Mouse (Mus musculus): ENCODE data around the gene Zfp219.
A peak's percentile ranks its signal among the peaks of the same experiment; 100 is the strongest.
"Not testable (repeated sequence)": the region's sequence is repeated elsewhere in the genome, so short reads cannot be mapped to it uniquely, and the experiment has no call there.

Zfp219 gene

DNA sequence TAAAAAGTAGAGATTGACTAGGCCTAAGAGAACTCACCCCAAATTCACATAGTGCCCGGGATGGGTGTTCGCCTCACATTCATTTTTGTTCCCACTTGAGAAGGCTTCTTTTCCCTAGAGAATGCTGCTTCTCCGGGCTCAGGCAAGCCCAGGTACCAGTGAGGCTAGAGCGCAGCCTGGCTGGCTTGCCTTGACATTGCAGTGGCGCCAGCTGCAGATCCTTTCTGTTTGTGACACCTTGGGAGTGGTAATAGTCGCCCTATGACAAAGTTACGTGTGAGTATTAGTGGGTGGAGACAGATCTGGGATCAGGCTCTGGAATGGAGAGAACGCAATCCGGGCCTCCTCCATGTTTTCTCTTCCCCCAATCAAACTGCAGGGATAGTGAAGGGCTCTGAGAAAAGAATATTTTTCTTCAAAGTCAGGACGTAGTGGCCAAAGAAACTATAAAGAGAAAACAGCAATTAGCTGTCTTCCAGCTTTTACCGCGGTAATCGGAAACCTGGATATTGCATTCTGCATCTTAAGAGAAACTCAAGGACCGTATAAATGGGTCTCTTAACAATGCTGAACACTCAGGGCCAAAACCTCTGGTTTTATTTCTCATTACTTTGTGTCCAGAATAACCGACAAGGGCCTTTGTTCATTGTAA is at the start of gene Zfp219:
TSS of gene Zfp219 (minus strand) at position 248 of the 652 bp plus-strand sequence.
- DNase-seq = peak; percentile 51

DNA sequence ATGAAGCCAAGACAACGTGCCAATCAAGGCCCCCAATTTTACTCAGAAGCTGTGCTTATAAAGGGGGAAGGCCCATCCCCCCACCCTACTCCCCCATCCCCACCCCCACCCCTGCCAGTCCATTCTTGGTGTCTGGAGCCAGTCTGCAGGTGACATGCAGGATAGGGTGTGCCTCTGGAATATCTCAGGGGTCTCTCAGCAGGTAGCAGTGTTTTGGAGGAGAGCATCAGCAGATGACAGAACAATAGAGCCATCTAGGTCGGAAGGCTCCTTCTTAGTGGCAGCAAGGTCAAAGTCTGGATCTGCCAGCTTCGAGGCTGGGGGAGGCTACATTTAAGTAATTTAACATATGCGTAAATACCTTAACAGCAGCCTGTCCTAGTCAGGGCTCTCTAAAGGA is 45.6 kb upstream of the Zfp219 start:
- DNase-seq = no peak

DNA sequence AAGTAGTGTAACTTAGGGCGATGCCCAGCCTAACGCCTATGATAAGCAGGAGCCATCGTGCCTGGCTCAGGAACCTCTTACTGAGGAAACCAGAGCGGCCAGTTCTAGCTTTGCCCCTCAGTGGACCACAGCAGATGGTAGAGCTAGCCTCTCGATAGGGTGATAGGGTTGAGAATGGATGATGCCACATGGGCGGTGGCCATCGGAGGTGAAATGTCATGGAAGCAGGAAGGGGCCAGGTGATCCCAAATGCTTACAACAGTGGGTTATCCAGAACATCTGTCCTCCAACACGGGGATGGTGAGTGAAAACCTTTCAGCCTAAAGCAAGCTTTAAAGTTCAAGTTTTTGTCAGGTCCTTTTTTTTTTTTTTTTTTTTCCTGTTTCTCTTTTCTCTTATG is 41.3 kb upstream of the Zfp219 start:
- no peak for DNase-seq

DNA sequence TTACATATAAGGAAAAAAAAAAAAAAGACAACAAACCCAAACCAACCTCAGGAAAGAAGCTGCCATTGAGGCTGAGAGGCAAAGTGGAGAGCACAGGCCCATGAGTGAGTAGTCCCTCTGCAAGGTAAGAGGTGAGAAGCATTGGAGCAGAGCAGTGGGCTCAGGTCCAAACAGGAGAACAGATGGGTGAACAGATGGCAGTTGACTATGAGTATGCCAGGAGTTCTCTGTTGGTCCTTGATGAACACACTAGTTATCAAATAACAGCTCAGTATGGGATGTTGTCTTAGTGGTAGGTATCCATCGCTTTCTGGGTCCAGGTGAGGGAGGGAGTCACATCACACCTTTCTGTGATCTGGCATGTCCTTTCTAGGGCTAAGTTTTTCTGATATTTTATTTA is 40.3 kb upstream of the Zfp219 start:
- no peak for DNase-seq

DNA sequence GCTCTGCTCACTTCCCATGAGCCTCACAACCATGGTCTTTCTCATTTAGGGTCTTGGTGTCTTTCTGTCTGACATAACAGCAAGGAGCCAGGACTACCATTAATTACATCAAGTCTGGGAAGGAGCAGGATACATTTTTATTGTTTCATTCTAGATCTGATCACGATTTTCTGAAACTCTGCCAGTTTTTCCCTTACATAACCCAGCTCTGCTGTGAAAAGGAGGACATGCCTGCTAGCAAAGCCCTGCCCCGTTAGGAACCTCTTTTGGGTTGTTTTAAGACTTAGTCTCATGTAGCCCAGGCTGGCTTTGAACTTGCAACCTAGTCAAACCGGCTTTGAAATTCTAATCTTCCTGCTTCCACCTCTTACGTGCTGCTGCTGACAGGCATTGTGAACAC is 39.4 kb upstream of the Zfp219 start:
- DNase-seq = no peak

DNA sequence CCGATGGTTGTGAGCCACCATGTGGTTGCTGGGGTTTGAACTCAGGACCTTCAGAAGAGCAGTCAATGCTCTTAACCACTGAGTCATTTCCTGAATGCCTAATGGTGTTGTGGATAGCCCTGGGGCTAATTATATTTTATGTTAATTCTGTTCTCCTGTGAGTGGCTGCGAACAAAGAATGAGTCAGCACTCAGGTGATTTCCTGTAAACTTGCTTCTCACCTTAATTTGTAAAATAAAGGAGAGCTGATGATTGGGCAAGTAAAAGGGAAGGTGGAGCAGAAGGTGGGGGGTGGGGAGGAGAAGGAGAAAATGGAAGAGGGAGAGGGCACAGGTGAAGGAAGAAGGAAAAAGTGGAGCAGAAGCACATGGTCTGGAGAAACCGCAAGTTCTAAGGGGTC is 32.2 kb upstream of the Zfp219 start:
- DNase-seq = not testable (repeated sequence)

DNA sequence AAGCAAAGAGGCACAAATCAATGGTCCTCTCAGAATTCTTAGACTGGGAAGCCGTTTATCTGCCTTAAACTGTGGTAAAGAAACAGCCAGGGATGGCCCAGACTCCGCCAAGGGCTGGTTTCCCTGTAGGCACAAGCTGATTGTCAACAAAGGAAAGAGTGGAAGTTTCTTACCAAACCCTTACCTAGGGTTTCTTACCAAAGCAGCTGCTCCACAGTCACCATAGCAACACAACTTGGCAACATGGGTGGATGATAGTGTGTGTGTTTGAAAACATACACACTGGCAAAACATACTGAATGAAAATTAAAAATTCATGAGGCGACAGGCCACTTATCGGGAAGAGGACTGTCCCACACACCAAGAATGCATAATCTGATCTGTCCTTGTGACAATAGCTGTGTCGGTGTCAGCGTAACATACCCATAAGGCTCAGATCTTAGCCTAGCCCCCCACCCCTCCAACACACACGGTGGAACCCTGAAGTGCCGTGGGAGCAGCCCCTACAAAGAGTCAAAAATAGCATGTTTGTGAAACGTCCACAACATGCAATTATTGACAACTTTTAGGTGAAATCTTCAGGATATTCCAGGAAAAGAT is 25.5 kb upstream of the Zfp219 start:
- no peak for DNase-seq

DNA sequence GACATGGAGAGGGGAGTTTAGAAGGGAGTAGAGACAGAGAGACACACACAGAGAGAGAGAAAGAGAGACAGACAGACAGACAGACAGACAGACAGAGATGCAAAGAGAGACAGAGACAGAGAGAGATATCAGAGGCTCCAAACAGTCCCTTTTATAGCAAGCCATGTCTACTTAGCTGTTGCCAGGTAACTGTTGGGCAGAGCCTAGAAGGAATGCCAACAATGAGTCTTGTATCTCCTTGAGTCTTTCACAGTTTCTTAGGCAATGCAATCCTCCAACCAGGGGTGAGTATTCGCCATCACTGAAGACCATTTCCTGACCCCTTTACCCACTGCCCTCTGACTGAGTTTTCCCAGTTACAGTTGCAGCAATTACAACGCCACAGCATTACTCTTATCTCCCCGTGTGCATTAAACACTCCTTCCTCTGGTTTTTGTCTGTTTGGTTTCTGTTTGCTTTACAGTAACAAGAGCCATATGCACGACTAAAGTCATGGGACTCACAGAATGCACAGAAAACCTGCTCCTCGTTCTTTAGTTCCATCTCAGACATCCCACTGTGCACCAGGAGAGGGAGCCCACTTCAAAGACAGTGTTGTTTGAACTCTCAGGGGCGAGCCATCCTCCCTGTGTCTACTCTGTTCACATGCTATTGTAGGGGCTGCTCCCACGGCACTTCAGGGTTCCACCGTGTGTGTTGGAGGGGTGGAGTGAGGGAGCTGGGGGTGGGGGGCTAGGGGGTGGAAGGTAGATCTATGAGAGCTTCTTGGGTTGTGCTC is 24.6 kb upstream of the Zfp219 start:
- peak; percentile 40 for DNase-seq

DNA sequence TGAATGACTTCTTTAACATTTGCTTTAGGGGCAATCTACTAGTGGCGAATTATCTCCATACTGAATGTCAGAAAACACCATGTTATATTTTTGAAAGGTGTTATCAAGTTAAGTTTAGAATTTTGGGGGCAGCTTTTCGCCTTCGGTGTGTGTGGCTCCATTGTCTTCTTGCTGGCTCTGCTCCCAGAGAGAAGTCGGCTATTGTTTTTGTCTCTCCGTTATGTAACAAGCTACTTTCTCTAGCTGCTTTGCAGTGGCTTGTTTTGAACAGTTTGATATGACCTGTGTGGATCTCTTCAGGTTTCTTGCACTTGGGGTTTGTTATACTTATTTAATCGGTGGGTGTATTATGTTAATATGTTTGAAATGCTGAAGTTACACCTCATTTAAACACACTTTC is 22.9 kb upstream of the Zfp219 start:
- no peak for DNase-seq

DNA sequence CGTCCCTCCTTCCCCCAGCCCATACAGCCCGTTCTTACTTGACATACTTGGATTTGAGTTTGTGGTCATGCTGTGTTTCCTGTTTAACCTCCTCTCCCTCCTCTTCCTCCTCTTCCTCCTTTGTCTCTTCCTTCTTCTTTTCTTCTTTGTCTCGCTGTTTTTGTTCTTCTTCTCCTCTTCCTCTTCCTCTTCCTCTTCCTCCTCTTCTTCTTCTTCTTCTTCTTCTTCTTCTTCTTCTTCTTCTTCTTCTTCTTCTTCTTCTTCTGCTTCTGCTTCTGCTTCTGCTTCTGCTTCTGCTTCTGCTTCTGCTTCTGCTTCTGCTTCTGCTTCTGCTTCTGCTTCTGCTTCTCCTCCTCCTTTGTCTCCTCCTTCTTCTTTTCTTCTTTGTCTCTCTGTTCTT is 21.8 kb upstream of the Zfp219 start, which contains the start of gene Olfr221:
TSS of gene Olfr221 (minus strand) at position 101 of the 400 bp plus-strand sequence.
- not testable (repeated sequence) for DNase-seq

DNA sequence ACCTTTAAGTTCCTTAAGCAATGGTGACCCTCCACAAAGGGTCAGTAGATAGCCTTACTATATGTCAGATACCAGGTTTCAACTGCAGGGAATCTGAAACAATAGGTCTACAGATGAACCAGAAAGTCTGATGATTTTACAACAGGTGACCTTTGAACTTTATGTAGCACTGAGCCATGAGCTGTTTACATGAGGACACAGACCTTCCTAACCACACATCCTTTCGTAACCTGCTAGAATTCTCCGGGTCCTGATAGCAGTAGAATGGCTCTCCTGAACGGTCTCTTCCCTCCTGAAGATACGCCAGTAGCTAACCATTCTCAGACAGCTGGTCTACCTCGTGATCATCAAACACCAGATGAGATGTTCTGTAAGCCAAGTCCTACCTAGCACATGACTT is 18.8 kb upstream of the Zfp219 start:
- DNase-seq = no peak

DNA sequence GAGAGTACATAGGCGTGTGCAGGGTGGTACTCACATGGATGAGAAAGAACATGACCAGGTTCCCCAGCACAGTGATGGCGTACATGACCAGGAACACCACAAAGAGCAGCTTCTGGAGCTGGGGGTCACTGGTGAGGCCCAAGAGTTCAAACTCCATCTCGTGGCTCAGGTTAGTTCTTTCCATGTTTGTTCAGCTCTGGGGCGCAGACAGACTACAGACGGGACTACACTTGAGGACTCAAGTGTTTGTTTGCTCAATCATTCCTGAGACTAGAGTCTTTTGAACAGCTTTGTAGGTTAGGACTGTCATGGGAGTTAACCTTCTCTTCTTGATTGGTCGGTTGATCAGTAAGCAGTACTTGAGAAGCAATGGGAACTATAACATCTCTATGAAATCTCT is 15.4 kb upstream of the Zfp219 start:
- no peak for DNase-seq

DNA sequence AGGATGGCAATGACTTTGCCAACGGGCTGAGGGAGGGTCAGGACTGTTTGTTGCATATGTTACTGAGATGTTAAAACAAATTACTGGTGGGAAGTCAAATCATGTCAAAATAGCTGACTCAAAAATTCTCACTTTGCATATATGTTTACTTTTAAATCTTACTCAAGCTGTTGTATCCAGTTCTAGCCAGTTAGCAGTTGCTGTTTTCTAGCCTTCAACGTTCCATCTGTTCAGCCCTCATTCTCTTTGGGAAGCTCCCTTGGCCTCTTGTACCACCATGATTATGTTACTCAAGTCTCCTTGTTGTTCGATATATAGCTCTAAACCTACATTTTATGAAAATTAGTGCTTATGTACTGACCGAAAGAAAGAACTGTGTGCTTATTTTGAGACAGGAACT is 5.8 kb upstream of the Zfp219 start:
- DNase-seq = no peak

DNA sequence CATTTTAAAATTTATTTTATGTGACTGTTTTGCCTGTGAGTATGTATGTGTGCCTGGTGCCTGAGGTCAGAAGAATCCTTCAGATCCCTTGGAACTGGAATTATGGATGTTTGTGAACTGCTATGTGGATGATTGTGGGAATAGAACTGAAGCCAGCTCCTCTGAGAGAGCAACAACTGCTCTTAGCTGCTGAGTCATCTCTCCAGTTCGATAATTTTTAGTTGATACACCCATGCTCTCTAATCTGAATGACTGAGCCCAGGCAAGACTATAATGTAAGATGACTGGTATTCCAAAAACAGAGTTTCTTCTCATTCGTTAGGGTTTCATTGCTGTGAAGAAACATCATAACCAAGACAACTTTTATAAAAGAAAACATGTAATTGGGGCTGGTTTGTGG is 3.6 kb upstream of the Zfp219 start:
- DNase-seq = no peak

DNA sequence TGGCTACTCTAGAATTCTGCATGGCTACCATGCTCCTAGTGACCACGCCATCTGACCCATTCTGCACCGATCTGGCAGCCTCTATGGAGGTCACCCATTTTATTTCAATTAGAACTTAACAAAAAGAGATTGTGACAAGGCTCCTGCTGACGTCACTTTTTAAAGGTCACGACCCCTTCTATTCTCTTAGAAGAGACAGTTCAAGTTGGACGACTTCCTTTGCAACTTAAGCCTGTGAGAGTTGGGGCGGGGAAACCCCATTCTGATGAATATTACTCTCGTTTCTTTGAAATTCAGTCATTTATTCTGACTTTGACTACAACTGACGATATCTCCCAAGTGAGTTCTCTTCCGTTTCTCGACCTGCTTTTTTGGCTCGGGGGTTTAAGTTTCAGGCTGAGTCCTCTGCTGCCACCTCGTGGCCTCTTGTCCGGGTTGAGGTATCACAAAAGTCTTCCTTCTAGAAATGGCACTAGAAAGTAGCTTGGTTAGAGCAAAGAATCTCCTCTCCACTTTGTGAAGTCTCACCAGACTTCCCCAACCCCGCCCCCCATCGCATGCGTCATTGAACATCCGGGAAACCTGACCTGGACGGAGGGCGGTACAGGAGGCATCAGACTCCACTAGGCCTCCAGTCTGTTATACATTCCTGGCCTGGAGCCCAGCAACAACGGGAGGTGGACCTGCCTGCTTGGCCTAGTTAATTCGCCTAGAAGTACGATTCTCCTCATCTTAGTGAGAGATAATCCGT is 2.4 kb upstream of the Zfp219 start:
- DNase-seq = peak; percentile 88

DNA sequence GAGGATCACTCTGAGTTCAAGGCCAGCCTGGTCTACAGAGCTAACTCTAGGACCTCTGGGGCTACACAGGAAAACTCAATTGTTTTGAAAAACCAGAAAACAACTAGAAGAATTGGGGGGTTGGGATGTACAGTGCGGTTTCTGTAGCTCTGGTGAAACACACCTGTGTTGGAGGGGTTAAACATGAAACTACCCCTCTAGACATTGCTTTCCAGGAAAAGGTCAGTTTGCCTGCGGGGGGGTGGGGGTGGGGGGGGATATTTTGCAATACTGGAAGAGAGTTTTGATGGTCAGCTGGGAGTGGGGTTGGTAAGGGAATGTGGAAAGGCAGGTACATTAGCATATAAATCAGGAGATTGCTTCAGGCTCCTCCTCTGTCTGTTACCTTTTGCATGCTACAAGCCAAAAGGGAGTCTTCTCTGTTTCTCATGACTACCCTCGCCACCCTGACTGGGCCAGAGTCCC is 1.7 kb upstream of the Zfp219 start:
- no peak for DNase-seq

DNA sequence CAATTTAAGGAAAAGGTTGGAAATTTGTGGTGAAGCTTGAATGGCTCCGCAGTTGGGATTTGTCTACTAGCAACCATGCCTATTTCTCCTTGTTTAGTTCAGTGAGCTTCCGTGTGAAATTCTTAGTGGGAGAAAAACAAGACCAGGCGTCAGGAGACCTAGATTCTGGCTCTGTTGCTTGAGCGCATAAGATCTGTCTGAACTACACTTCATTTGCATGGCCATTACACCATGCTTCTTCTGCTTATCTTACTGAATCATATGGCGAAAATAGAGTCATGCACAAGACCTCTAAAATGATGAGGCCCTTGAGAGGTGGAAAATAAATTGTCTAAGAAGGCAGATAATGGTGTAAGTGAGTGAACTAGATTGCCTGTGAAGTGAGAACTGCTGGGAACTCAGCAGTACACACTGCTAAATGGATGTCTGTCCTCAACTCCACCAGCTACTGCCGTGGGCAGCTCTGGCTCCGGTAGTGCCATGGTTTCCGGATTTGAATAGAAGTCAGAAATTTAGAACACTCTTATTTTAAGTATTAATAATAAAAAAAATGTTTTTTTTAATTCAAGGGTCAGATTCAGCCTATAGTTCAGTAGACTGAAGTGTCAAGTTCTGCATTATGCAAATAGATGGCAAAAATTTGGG is 1.2 kb upstream of the Zfp219 start:
- DNase-seq = no peak

DNA sequence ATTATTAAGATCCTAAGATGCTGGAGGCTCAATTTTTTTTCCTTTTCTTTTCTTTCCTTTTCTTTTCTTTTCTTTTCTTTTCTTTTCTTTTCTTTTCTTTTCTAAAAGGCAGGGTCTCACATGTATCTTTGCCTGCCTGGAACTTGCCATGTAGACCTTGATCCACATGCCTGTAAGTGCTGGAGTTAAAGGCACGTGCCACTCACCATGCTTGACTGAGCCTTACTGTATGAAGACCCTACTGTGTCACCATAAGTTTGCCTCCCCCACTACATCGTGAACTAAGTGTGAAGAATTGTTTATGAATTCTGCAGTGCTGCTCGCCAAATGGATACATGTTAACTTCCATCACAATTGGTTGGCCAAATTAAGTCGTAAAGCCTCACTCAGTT is 601 bp upstream of the Zfp219 start:
- no peak for DNase-seq

DNA sequence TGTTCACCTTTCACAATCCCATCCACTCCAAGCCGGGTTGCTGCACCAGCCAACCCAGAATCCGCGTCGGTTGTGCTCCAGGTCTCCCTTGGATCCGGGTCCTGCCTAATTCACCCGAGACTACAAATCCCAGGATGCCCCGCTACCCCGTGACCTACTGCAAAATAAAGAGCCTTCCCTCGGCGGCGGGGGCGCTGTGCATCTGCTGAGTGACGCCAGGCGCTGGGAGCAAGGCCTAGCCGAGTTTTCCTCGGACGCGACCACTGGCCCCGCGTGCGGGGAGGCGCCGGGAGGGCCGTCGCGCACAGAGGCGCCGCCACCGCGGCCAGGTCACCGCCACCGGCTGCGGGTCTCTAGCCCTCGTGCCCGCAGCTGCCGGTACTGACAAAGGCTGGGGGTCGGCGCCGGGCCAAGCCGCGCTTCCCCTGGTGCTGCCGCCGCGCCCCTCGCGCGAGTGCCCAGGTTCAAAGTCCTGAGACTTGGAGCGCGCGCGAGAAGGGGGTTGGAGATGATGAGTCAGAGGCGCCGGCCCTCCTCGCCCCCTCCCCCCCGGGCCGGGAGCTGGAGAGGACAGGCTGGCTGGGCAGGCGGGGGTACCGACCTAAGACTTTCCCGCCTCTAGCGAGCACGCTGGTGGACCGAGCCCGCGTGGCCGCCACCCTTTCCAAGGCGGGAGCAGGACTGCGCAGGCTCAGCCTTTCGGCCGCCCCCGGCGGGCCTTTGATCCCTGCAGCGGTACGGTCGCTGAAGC is 768 bp downstream of the Zfp219 start:
- peak; percentile 97 for DNase-seq

DNA sequence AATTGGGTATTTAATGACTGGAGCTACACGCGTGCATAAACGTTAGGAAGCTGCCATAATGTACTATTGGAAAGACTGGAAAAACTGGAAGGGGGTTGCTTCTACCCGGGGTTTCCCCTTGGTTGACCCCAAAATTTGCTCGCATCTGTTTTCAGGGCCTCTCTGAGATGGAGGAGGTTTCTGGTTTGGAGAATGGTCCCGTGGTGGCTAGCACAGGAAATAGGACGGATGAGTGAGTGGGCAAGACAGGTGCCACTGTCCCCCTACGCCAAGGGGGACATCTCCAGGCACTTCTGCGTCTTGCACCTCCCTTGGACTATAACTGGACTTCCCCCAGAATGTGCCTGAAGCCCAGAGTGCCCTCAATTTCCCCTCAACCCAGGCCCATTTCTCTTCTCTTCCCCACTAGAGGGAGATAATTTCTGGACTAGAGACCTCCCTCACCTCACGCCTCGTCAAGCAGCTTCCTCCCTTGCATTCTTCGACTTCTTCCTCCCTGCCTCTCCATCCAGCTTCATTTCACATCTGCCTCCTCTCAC is 1.4 kb downstream of the Zfp219 start:
- DNase-seq = no peak

DNA sequence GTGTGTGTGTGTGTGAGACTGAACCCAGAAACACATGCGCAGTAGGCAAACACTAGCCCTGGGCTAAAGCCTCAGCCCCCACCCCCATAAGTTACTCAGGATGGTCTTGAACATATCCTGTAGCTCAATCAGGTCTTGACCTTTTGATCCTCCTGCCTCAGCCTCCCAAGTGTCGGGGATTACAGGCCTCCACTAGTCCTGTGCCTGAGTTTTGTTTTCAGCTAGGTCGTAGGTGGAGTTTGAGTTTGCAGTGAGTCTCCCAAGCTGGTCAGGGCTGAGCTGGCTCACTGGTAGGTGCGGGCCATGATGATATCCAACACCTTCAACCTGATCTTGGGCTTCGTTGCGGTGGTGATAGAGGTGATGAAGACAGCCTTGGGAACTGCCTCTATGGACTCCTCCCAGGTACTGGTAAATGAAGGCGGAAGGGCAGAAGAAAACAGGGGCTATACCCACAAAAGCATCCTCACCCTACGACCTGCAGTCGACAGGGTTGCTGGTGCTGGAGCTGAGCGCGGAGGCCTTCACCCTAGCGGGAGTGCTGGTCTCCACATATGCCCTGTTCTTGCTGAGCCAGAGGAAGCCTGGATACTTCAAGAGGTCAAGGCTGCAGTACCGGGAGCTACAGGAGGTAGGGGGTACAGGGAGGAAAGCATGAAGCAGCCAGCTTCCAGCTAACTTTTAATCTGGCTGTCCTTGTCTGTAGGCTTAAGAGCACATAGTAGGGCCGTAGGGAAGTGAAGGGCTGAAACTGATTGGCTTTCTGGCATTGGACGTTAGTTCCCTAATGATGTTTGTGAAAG is 2.1 kb downstream of the Zfp219 start:
- DNase-seq = no peak

All from right cerebral cortex, postnatal 4 days (tissue).